Mouse (Mus musculus): ENCODE data around the gene AL731706.2. TPM values are rescaled to one million over a fixed set of nuclear protein-coding genes. Genes with fewer than 3 reads are reported as not detected.

Gene AL731706.2
- total and polyA plus RNA-seq, 3 experiments: 51.2 TPM; not detected in 2

- Histone ChIP-seq H3K9me3 (replicated peaks; ENCODE audit: insufficient read depth, low read length) (no peaks in the 10 kb centered on the region), H3K36me3 (ENCODE audit: control insufficient read depth in 1 of 2, insufficient read depth in 2 of 2, low read length in 2 of 2) (no peaks in the 10 kb centered on the region), H3K27ac (ENCODE audit: control insufficient read depth, low read depth, low read length) (no peak overlapping the region), H3K9ac (ENCODE audit: control insufficient read depth, low read depth, low read length, poor library complexity, severe bottlenecking) (no peak overlapping the region), H3K4me3 (ENCODE audit: control insufficient read depth in 1 of 2, insufficient read depth in 1 of 2, low read depth in 2 of 2, low read length in 2 of 2) (no peak overlapping the region), H3K27me3 (ENCODE audit: control insufficient read depth in 1 of 2, insufficient read depth in 2 of 2, low read length in 2 of 2) (no peaks in the 10 kb centered on the region), H3K79me2 (ENCODE audit: control insufficient read depth, insufficient read depth, low read length, poor library complexity) (no peaks in the 10 kb centered on the region), H3K4me1 (ENCODE audit: control insufficient read depth in 1 of 2, insufficient read depth in 2 of 2, low read length in 2 of 2) (no peaks in the 10 kb centered on the region)
- no peak for DNase-seq (ENCODE audit: low read depth, low spot score)
- TF ChIP-seq GABPA (IDR thresholded peaks at IDR 0.05; ENCODE audit: low read depth, low read length) (no peak), TCF12 (IDR thresholded peaks at IDR 0.05; ENCODE audit: low read depth, low read length) (no peak), ZC3H11A (IDR thresholded peaks at IDR 0.05; ENCODE audit: low read depth, low read length) (no peak), MYB (IDR thresholded peaks at IDR 0.05; ENCODE audit: low read depth, low read length) (no peak), MAZ (IDR thresholded peaks at IDR 0.05; ENCODE audit: low read depth, low read length) (no peak), NELFE (IDR thresholded peaks at IDR 0.05; ENCODE audit: low read depth, low read length) (no peak), MAFK (IDR thresholded peaks at IDR 0.05; ENCODE audit: borderline replicate concordance, low read depth, low read length) (no peak)
Observed at GRCm38 (mm10) chr2:136835882-136836281, 49.6 kb downstream of the AL731706.2 start.

Other genes starting within 250 kb of the AL731706.2 start
- gene Snap25, start 172.2 kb downstream of the AL731706.2 start, total RNA-seq (2012; rRNA removed): not detected in 2 replicates
- not detected for gene Snap25, start 172.2 kb downstream of the AL731706.2 start, polyA plus RNA-seq (2012; ENCODE audit: insufficient read depth in 1 of 2, insufficient read length in 2 of 2, low read depth in 1 of 2, low replicate concordance in 2 of 2, missing spikeins in 1 of 2)
- gene Slx4ip, start 5.5 kb upstream of the AL731706.2 start, total RNA-seq (2012; rRNA removed): 1.1 and 1.3 TPM in 2 replicates
- 1 to 10 TPM in 1 of 2 experiments, not detected in 1; 2.5 TPM for gene Slx4ip, start 5.5 kb upstream of the AL731706.2 start, polyA plus RNA-seq (2012; ENCODE audit: insufficient read depth in 1 of 2, insufficient read length in 2 of 2, low read depth in 1 of 2, low replicate concordance in 2 of 2, missing spikeins in 1 of 2)
- gene AL731706.1, start 5.7 kb upstream of the AL731706.2 start, total RNA-seq (2012; rRNA removed): 14.2 and 16.3 TPM in 2 replicates
- 10 to 100 TPM in 1 of 2 experiments, not detected in 1; 13.5 TPM for gene AL731706.1, start 5.7 kb upstream of the AL731706.2 start, polyA plus RNA-seq (2012; ENCODE audit: insufficient read depth in 1 of 2, insufficient read length in 2 of 2, low read depth in 1 of 2, low replicate concordance in 2 of 2, missing spikeins in 1 of 2)
- gene Mkks, start 5.7 kb upstream of the AL731706.2 start, total RNA-seq (2012; rRNA removed): 3.4 and 4.0 TPM in 2 replicates
- gene Mkks, start 5.7 kb upstream of the AL731706.2 start, polyA plus RNA-seq (2012; ENCODE audit: insufficient read depth in 1 of 2, insufficient read length in 2 of 2, low read depth in 1 of 2, low replicate concordance in 2 of 2, missing spikeins in 1 of 2): 1 to 10 TPM in 1 of 2 experiments, not detected in 1; 5.1 TPM
- gene Jag1, start 231.0 kb upstream of the AL731706.2 start, total RNA-seq (2012; rRNA removed): not detected in 2 replicates
- under 1 TPM in 1 of 2 experiments, not detected in 1; 0.42 TPM for gene Jag1, start 231.0 kb upstream of the AL731706.2 start, polyA plus RNA-seq (2012; ENCODE audit: insufficient read depth in 1 of 2, insufficient read length in 2 of 2, low read depth in 1 of 2, low replicate concordance in 2 of 2, missing spikeins in 1 of 2)